Mouse (Mus musculus) intestine, postnatal 0 days (tissue): ENCODE data around the gene P2rx4. TPM values are rescaled to one million over a fixed set of nuclear protein-coding genes. Genes with fewer than 3 reads are reported as not detected.

Experiments used
- ATAC-seq: fragments of 200-750 bp; cut with Nextera tagmentation; 2 replicates; pipeline ENCODE4 v1.8.0; 2017; ENCODE audit warnings: mild to moderate bottlenecking, moderate TSS enrichment, moderate library complexity
- H3K27ac ChIP-seq: fragments of 300-500 bp; sonication (generic); 2 replicates; pipeline ENCODE4 v1.5.1; 2014; ENCODE audit warnings: mild to moderate bottlenecking, low read depth, low read length, moderate library complexity
- H3K27me3 ChIP-seq: fragments of 300-500 bp; sonication (generic); replicated peaks from 2 replicates; pipeline ENCODE4 v1.6.1; 2014; ENCODE audit warnings: low read length, mixed read lengths; ENCODE audit not compliant: control insufficient read depth, insufficient read depth
- H3K36me3 ChIP-seq: fragments of 300-500 bp; sonication (generic); 2 replicates; pipeline ENCODE4 v1.6.1; 2014; ENCODE audit warnings: mild to moderate bottlenecking, moderate library complexity; ENCODE audit not compliant: control insufficient read depth, insufficient read depth
- H3K4me1 ChIP-seq: fragments of 300-500 bp; sonication (generic); replicated peaks from 2 replicates; pipeline ENCODE4 v1.6.1; 2014; ENCODE audit warnings: antibody characterized with exemption, low read length, mixed read lengths; ENCODE audit not compliant: control insufficient read depth, insufficient read depth
- H3K4me2 ChIP-seq: fragments of 300-500 bp; sonication (generic); replicated peaks from 2 replicates; pipeline ENCODE4 v1.6.1; 2014; ENCODE audit warnings: low read depth, mild to moderate bottlenecking, moderate library complexity
- H3K4me3 ChIP-seq: fragments of 300-500 bp; sonication (generic); 2 replicates; pipeline ENCODE4 v1.5.1; 2014; ENCODE audit warnings: low read depth, low read length
- H3K9ac ChIP-seq: fragments of 300-500 bp; sonication (generic); 2 replicates; pipeline ENCODE4 v1.6.1; 2014; ENCODE audit warnings: mild to moderate bottlenecking, low read depth, low read length
- H3K9me3 ChIP-seq: fragments of 300-500 bp; sonication (generic); 2 replicates; pipeline ENCODE4 v1.6.1; 2016; ENCODE audit warnings: mixed run types; ENCODE audit not compliant: control insufficient read depth
- CTCF ChIP-seq: sonication (generic); IDR thresholded peaks from 2 replicates; pipeline ENCODE4 v1.5.1; 2016; ENCODE audit warnings: low read depth, mild to moderate bottlenecking, control low read depth, antibody characterized with exemption, moderate library complexity
- WGBS: fragments of 180-500 bp; shearing (Covaris S2); extraction: QIAGEN DNeasy Blood & Tissue Kit; methylation state at CpG from one replicate; pipeline ENCODE4 v1.1.7; 2014; 5-methylcytosine and 5-hydroxymethylcytosine counted together
- polyA plus RNA-seq: library from polyadenylated mRNA; unstranded; fragments of >200 nt; fragmentation: Nextera tagmentation; extraction: Ambion mirVana; gene quantifications from 2 replicates; pipeline ENCODE4 v1.2.1, GENCODE M21; 2015

The P2rx4 gene
- polyA plus RNA-seq, 1 experiment from 2014 or later: 90.3 TPM

- Histone ChIP-seq H3K4me2 (no peak overlapping the region), H3K9ac (no peak overlapping the region), H3K9me3 (no peaks in the 10 kb centered on the region), H3K27me3 (no peaks in the 10 kb centered on the region), H3K4me3 (no peak overlapping the region), H3K4me1 (0 out of 2 replicates have a peak, but pooled peaks cover 3% of the 10 kb centered on the region), H3K27ac (no peak overlapping the region), H3K36me3 (no peaks in the 10 kb centered on the region)
- ATAC-seq: no peak
- TF ChIP-seq CTCF: no peak
- WGBS: 33% methylated on average over 6 of the region's 6 CpGs
These were observed 16.9 kb upstream of the P2rx4 start for GRCm38 (mm10) chr5:122690486-122690885.

GRCm38 (mm10) chr5:122693431-122694207, 13.7 kb upstream of the P2rx4 start:
- no peak for TF ChIP-seq CTCF
- H3K36me3 ChIP-seq: no peaks in the 10 kb centered on the region
- H3K9ac ChIP-seq: no peak overlapping the region
- no peaks in the 10 kb centered on the region for H3K27me3 ChIP-seq
- no peaks in the 10 kb centered on the region for H3K9me3 ChIP-seq
- H3K4me3 ChIP-seq: no peak overlapping the region
- H3K27ac ChIP-seq: no peak overlapping the region
- 0 out of 2 replicates have a peak, but pooled peaks cover 7% of the 10 kb centered on the region for H3K4me1 ChIP-seq
- 39% methylated on average over 13 of the region's 13 CpGs for WGBS
- H3K4me2 ChIP-seq: no peak overlapping the region
- no peak; the same call in 1 of the 2 replicates for ATAC-seq

- no peak for ATAC-seq
- Histone ChIP-seq H3K9me3 (no peaks in the 10 kb centered on the region), H3K27me3 (no peaks in the 10 kb centered on the region), H3K9ac (no peak overlapping the region), H3K4me3 (no peak overlapping the region), H3K27ac (no peak overlapping the region), H3K4me1 (0 out of 2 replicates have a peak, but pooled peaks cover 9% of the 10 kb centered on the region), H3K36me3 (no peaks in the 10 kb centered on the region), H3K4me2 (no peak overlapping the region)
- TF ChIP-seq CTCF: no peak
- WGBS: 69% methylated on average over 8 of the region's 8 CpGs
These were observed 11.8 kb upstream of the P2rx4 start for GRCm38 (mm10) chr5:122695516-122695915.

- TF ChIP-seq CTCF: no peak
- ATAC-seq: no peak
- H3K4me1 ChIP-seq: 0 out of 2 replicates have a peak, but pooled peaks cover 7% of the 10 kb centered on the region
- H3K4me3 ChIP-seq: no peak overlapping the region
- no peaks in the 10 kb centered on the region for H3K36me3 ChIP-seq
- 59% methylated on average over 10 of the region's 10 CpGs for WGBS
- no peaks in the 10 kb centered on the region for H3K27me3 ChIP-seq
- H3K4me2 ChIP-seq: no peak overlapping the region
- no peak overlapping the region for H3K9ac ChIP-seq
- no peaks in the 10 kb centered on the region for H3K9me3 ChIP-seq
- no peak overlapping the region for H3K27ac ChIP-seq
These were observed 9.2 kb upstream of the P2rx4 start for GRCm38 (mm10) chr5:122698041-122698700.

- Histone ChIP-seq H3K36me3 (no peaks in the 10 kb centered on the region), H3K9me3 (no peaks in the 10 kb centered on the region), H3K4me1 (0 out of 2 replicates have a peak, but pooled peaks cover 7% of the 10 kb centered on the region), H3K4me2 (no peak overlapping the region), H3K4me3 (no peak overlapping the region), H3K27ac (peak overlapping the region; percentile 46), H3K27me3 (no peaks in the 10 kb centered on the region), H3K9ac (no peak overlapping the region)
- 50% methylated on average over 9 of the region's 9 CpGs for WGBS
- TF ChIP-seq CTCF: no peak
- ATAC-seq: no peak
These were observed 8.7 kb upstream of the P2rx4 start for GRCm38 (mm10) chr5:122698701-122699060.

- ATAC-seq: no peak
- no peak for TF ChIP-seq CTCF
- WGBS: 33% methylated on average over 12 of the region's 12 CpGs
These were observed 7.1 kb upstream of the P2rx4 start for GRCm38 (mm10) chr5:122700109-122700836.

More at GRCm38 (mm10) chr5:122700109-122700836, 7.1 kb upstream of the P2rx4 start:
- H3K4me3 ChIP-seq: no peak overlapping the region
- H3K4me2 ChIP-seq: no peak overlapping the region
- no peak overlapping the region for H3K9ac ChIP-seq
- 0 out of 2 replicates have a peak, but pooled peaks cover 7% of the 10 kb centered on the region for H3K4me1 ChIP-seq
- no peak overlapping the region for H3K27ac ChIP-seq
- H3K27me3 ChIP-seq: no peaks in the 10 kb centered on the region
- no peaks in the 10 kb centered on the region for H3K36me3 ChIP-seq
- H3K9me3 ChIP-seq: no peaks in the 10 kb centered on the region
